Mouse (Mus musculus): ENCODE measurements around the gene Itih4. TPM values are rescaled to one million over a fixed set of nuclear protein-coding genes. Genes with fewer than 3 reads are reported as not detected.

Itih4 gene
- polyA plus RNA-seq, 1 experiment from 2014 or later: 0.17 TPM

GRCm38 (mm10) chr14:30943038-30943437, 56.8 kb downstream of the Itih4 start, which contains the start of gene Itih1:
Itih1 (minus strand) TSS chr14:30943289.
- H3K4me1 ChIP-seq (replicated peaks): no peaks in the 10 kb centered on the region
- no peak within 1 kb of the TSS for H3K4me3 ChIP-seq
- H3K36me3 ChIP-seq: no peaks in the 10 kb centered on the region
- WGBS: 78% methylated on average over 7 of the region's 7 CpGs
- no peak for ATAC-seq (ENCODE audit: insufficient number of reproducible peaks, low FRiP score)
- no peaks in the 10 kb centered on the region for H3K27me3 ChIP-seq (replicated peaks)
- no peak within 1 kb of the TSS for H3K4me2 ChIP-seq
- no peak within 1 kb of the TSS for H3K9ac ChIP-seq
- H3K27ac ChIP-seq (ENCODE audit: poor library complexity, severe bottlenecking): no peak within 1 kb of the TSS
- no peaks in the 10 kb centered on the region for H3K9me3 ChIP-seq (replicated peaks)

- Histone ChIP-seq H3K36me3 (no peaks in the 10 kb centered on the region), H3K9ac (no peak overlapping the region), H3K27ac (ENCODE audit: poor library complexity, severe bottlenecking) (no peak overlapping the region), H3K4me2 (no peak overlapping the region), H3K9me3 (replicated peaks) (no peaks in the 10 kb centered on the region), H3K4me3 (no peak overlapping the region), H3K27me3 (replicated peaks) (no peaks in the 10 kb centered on the region), H3K4me1 (replicated peaks) (no peaks in the 10 kb centered on the region)
- WGBS: 57% methylated on average over 11 of the region's 11 CpGs
- ATAC-seq (ENCODE audit: insufficient number of reproducible peaks, low FRiP score): 0 out of 2 replicates have a peak, but pooled peaks have one; percentile 36
Observed at GRCm38 (mm10) chr14:30943860-30944674, 57.8 kb downstream of the Itih4 start.

GRCm38 (mm10) chr14:30944745-30945144, 58.5 kb downstream of the Itih4 start:
- no peak for ATAC-seq (ENCODE audit: insufficient number of reproducible peaks, low FRiP score)
- no peak overlapping the region for H3K4me3 ChIP-seq
- H3K27ac ChIP-seq (ENCODE audit: poor library complexity, severe bottlenecking): no peak overlapping the region
- H3K4me2 ChIP-seq: no peak overlapping the region
- H3K27me3 ChIP-seq (replicated peaks): no peaks in the 10 kb centered on the region
- no peaks in the 10 kb centered on the region for H3K4me1 ChIP-seq (replicated peaks)
- H3K36me3 ChIP-seq: no peaks in the 10 kb centered on the region
- 85% methylated on average over 2 of the region's 2 CpGs for WGBS
- H3K9ac ChIP-seq: no peak overlapping the region
- H3K9me3 ChIP-seq (replicated peaks): no peaks in the 10 kb centered on the region

- H3K4me2 ChIP-seq: no peak overlapping the region
- WGBS: 96% methylated on average over 10 of the region's 10 CpGs
- no peaks in the 10 kb centered on the region for H3K27me3 ChIP-seq (replicated peaks)
- H3K4me3 ChIP-seq: no peak overlapping the region
- H3K9me3 ChIP-seq (replicated peaks): no peaks in the 10 kb centered on the region
- ATAC-seq (ENCODE audit: insufficient number of reproducible peaks, low FRiP score): no peak
- no peak overlapping the region for H3K9ac ChIP-seq
- H3K27ac ChIP-seq (ENCODE audit: poor library complexity, severe bottlenecking): no peak overlapping the region
- peaks cover 8% of the 10 kb centered on the region for H3K4me1 ChIP-seq (replicated peaks)
- H3K36me3 ChIP-seq: no peaks in the 10 kb centered on the region
Observed at GRCm38 (mm10) chr14:30949986-30950385, 63.7 kb downstream of the Itih4 start.

- Histone ChIP-seq H3K9ac (peak within 1 kb of the TSS; percentile 82), H3K27ac (ENCODE audit: poor library complexity, severe bottlenecking) (no peak within 1 kb of the TSS; the same call in 1 of the 2 replicates), H3K9me3 (replicated peaks) (no peaks in the 10 kb centered on the region), H3K4me3 (peak within 1 kb of the TSS; percentile 74), H3K36me3 (no peaks in the 10 kb centered on the region), H3K27me3 (replicated peaks) (no peaks in the 10 kb centered on the region), H3K4me1 (replicated peaks) (peaks cover 8% of the 10 kb centered on the region), H3K4me2 (peak within 1 kb of the TSS; percentile 76)
- ATAC-seq (ENCODE audit: insufficient number of reproducible peaks, low FRiP score): peak; percentile 99
- under 1% methylated on average over 57 of the region's 57 CpGs for WGBS
Observed at GRCm38 (mm10) chr14:30951154-30951825, 65.0 kb downstream of the Itih4 start, which contains the start of gene Nek4. Nek4 (plus strand) TSS chr14:30951377.

Other genes starting within 250 kb of the Itih4 start
- 12.1 and 12.3 TPM in 2 replicates for gene Rft1, start 232.1 kb upstream of the Itih4 start, polyA plus RNA-seq (2016; fragmentation: Nextera tagmentation; extraction: Ambion mirVana)
- 11.5 and 12.0 TPM in 2 replicates for gene Sfmbt1, start 171.6 kb upstream of the Itih4 start, polyA plus RNA-seq (2016; fragmentation: Nextera tagmentation; extraction: Ambion mirVana)
- gene Tmem110, start 60.9 kb upstream of the Itih4 start, polyA plus RNA-seq (2016; fragmentation: Nextera tagmentation; extraction: Ambion mirVana): 19.1 and 21.1 TPM in 2 replicates
- 2.3 and 2.6 TPM in 2 replicates for gene Mustn1, start 7.3 kb upstream of the Itih4 start, polyA plus RNA-seq (2016; fragmentation: Nextera tagmentation; extraction: Ambion mirVana)
- gene Itih3, start 37.3 kb downstream of the Itih4 start, polyA plus RNA-seq (2016; fragmentation: Nextera tagmentation; extraction: Ambion mirVana): 1.4 and 2.2 TPM in 2 replicates
- 0.10 TPM in 1 of 2 replicates, not detected in the other for gene Itih1, start 56.8 kb downstream of the Itih4 start, polyA plus RNA-seq (2016; fragmentation: Nextera tagmentation; extraction: Ambion mirVana)
- 5.1 and 7.4 TPM in 2 replicates for gene Nek4, start 64.9 kb downstream of the Itih4 start, polyA plus RNA-seq (2016; fragmentation: Nextera tagmentation; extraction: Ambion mirVana)
- 55.8 and 57.1 TPM in 2 replicates for gene Glt8d1, start 114.9 kb downstream of the Itih4 start, polyA plus RNA-seq (2016; fragmentation: Nextera tagmentation; extraction: Ambion mirVana)
- 368 and 374 TPM in 2 replicates for gene Spcs1, start 115.2 kb downstream of the Itih4 start, polyA plus RNA-seq (2016; fragmentation: Nextera tagmentation; extraction: Ambion mirVana)
- gene Pbrm1, start 132.7 kb downstream of the Itih4 start, polyA plus RNA-seq (2016; fragmentation: Nextera tagmentation; extraction: Ambion mirVana): 124 and 134 TPM in 2 replicates
- gene Gnl3, start 132.7 kb downstream of the Itih4 start, polyA plus RNA-seq (2016; fragmentation: Nextera tagmentation; extraction: Ambion mirVana): 75.3 and 79.5 TPM in 2 replicates
- 62.6 and 68.6 TPM in 2 replicates for gene Smim4, start 242.5 kb downstream of the Itih4 start, polyA plus RNA-seq (2016; fragmentation: Nextera tagmentation; extraction: Ambion mirVana)
- 343 and 346 TPM in 2 replicates for gene Nt5dc2, start 244.6 kb downstream of the Itih4 start, polyA plus RNA-seq (2016; fragmentation: Nextera tagmentation; extraction: Ambion mirVana)